Mouse (Mus musculus) embryonic fibroblast, embryonic 13.5 days (primary cell): ENCODE measurements at regions not wholly inside any gene's neighbourhood (a gene's known extent, or its start where the extent isn't known, plus 50 kb on each side); places are given as distances from the start of the nearest gene placed in this dataset.

ENCODE experiments used
- CTCF ChIP-seq: IDR thresholded peaks from 2 replicates; pipeline ENCODE4 v1.5.1; 2011; ENCODE audit warnings: mild to moderate bottlenecking, control low read depth, low read length, moderate library complexity, borderline replicate concordance; ENCODE audit not compliant: insufficient read depth
- POLR2A ChIP-seq: IDR thresholded peaks from 2 replicates; pipeline ENCODE4 v1.6.1; 2011; ENCODE audit warnings: low read depth, mild to moderate bottlenecking, control low read depth, low read length, moderate library complexity

- no peak for TF ChIP-seq CTCF
- TF ChIP-seq POLR2A: no peak
These were observed 570.8 kb upstream of the Kirrel3 start for GRCm38 (mm10) chr9:33914919-33915318.
